Mouse (Mus musculus) ovary, adult 10 weeks (tissue): Measurements from ENCODE around the gene Gm5478. TPM values are rescaled to one million over a fixed set of nuclear protein-coding genes. Genes with fewer than 3 reads are reported as not detected.

Experiments
- polyA plus RNA-seq: library from polyadenylated mRNA; stranded (reverse); fragments of 350-450 nt; fragmentation: Illumina TruSeq; extraction: RNeasy Lipid Tissue Mini Kit (QIAGEN cat#74804); gene quantifications from one replicate; pipeline ENCODE4 v1.2.3, GENCODE M21; 2014

Gm5478 gene
- polyA plus RNA-seq = not detected

DNA sequence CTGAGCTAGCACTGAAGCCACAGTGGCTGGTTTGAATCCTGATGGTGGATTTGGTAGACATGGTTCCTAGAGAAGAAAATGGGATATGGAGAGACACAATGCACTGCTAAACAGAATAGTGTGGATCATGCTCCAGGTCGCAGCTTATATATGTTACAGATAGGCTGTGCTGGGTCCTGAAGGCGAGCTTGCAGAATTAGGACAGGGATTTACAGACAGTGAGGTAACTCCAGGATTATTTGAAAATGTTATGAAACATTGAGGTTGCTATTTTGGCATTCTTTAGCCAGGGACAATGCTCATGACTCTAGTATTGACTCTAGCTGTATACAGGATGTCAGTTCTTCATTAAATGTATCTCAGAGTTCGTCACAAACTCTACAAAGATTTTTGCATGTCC lies at the start of gene Gm5478:
Gene Gm5478 (minus strand): TSS at position 101 of the 400 bp plus-strand sequence.

DNA sequence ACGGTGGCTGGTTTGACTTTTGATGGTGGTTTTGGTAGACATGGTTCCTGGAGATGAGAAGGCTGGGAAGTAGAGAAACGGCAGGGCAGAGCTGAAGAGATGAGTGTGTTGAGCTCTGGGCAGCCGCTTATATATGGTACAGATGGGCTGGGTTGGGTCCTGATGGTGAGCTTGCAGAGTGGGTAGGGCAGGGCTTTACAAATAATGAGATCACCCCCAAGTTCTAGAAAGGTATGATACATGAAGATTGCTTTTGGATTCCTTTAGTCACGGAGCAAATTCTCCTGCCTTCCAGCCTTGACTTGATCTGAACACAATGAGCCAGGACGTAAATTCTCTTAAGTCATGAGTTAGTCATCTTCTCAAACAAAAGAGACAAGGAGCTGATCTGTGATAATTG lies 47.0 kb upstream of the Gm5478 start, which contains the start of gene Krt6a:
Gene Krt6a (minus strand): TSS at position 101 of the 400 bp plus-strand sequence.

GRCm38 (mm10) chr15:101680187-101680586 lies 33.0 kb upstream of the Gm5478 start, which contains the start of gene Krt6b:
TSS of gene Krt6b (minus strand) at chr15:101680287.

DNA sequence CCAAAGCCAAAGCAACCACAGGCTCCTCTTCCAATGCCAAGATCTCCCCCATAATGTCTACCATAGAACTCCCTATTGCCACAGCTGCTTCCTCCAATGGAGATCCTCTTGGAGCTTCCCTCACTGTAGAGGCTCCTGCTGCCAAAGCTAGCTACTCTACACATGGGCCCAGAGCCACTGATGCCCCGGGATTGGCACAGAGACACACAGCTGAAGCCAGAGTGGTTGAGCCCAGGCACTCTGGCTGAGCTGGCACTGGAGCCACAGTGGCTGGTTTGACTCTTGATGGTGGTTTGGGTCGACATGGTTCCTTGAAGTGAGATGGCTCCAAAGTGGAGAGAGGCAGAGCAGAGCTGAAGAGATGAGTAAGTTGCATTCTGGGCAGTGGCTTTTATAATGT lies 19.3 kb downstream of the Gm5478 start, which contains the start of gene Gm5414:
Gene Gm5414 (minus strand): TSS at position 305 of the 400 bp plus-strand sequence.

Other genes with a start within 250 kb of the Gm5478 start
- 1.5 TPM for gene Krt7, start 236.3 kb downstream of the Gm5478 start, polyA plus RNA-seq
- gene Krt87, start 208.6 kb downstream of the Gm5478 start, polyA plus RNA-seq = not detected
- gene Krt88, start 199.6 kb downstream of the Gm5478 start, polyA plus RNA-seq = not detected
- gene Krt81, start 183.6 kb downstream of the Gm5478 start, polyA plus RNA-seq = not detected
- gene Krt86, start 173.9 kb downstream of the Gm5478 start, polyA plus RNA-seq = not detected
- not detected for gene Krt83, start 155.9 kb downstream of the Gm5478 start, polyA plus RNA-seq
- gene Gm49425, start 130.1 kb downstream of the Gm5478 start, polyA plus RNA-seq = not detected
- 1.2 TPM for gene Krt84, start 114.6 kb downstream of the Gm5478 start, polyA plus RNA-seq
- gene Krt82, start 96.7 kb downstream of the Gm5478 start, polyA plus RNA-seq = not detected
- not detected for gene Krt90, start 84.4 kb downstream of the Gm5478 start, polyA plus RNA-seq
- not detected for gene Krt75, start 73.5 kb downstream of the Gm5478 start, polyA plus RNA-seq
- not detected for gene Gm5414, start 19.2 kb downstream of the Gm5478 start, polyA plus RNA-seq
- gene Krt6b, start 32.9 kb upstream of the Gm5478 start, polyA plus RNA-seq = not detected
- gene Krt6a, start 46.9 kb upstream of the Gm5478 start, polyA plus RNA-seq = not detected
- gene Krt5, start 65.5 kb upstream of the Gm5478 start, polyA plus RNA-seq = not detected
- gene Krt71, start 95.7 kb upstream of the Gm5478 start, polyA plus RNA-seq = not detected
- gene Krt72, start 139.1 kb upstream of the Gm5478 start, polyA plus RNA-seq = not detected
- 0.34 TPM for gene Krt73, start 155.0 kb upstream of the Gm5478 start, polyA plus RNA-seq
- not detected for gene Krt2, start 170.8 kb upstream of the Gm5478 start, polyA plus RNA-seq
- 0.23 TPM for gene Krt1, start 203.4 kb upstream of the Gm5478 start, polyA plus RNA-seq
- gene Krt77, start 222.3 kb upstream of the Gm5478 start, polyA plus RNA-seq = not detected
- gene Krt76, start 245.5 kb upstream of the Gm5478 start, polyA plus RNA-seq = not detected